In the genomic region with DNA sequence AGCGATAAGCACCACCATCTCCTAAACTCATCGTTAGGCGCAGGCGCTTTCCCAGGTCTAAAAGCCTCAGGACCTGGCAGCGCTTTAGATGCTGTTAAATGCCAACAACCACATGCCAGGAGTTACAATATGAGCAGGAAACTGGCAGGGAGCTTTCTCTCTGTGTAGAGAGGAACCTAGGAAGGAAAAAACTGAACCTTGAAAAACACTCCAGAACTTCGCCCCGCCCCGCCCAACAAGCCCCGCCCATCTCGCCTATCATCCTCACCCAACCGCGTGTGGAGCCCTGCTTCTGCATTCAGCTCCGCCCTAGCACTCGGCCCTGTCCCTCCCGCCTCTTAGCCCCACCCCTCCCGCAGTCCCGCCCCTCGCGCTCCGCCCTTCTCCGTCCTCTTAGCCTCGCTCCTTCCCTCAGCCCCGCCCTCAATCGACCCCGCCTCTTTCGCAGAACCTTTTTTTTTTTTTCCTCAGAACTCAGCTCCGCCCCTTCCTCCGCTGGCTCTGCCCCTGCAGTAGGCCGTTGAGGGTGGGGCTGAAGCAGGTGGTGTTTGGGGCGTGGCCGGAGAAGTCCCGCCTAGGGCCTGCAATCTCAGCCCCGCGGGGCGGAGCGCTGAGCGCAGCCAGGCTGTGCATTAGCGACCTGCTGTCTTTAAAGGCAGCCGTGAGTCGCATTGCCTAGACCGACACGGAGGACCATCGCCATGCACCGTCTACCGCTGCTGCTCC, we compare ENCODE assay signal across 8 mouse cellular contexts. TPM values are rescaled to one million over a fixed set of nuclear protein-coding genes. Genes with fewer than 3 reads are reported as not detected.
DNase-seq lines count a peak whose midpoint lies in the region; ATAC-seq lines count a peak whose summit lies in the region.

Gene Gm2a, plus strand, starts transcription at position 653 of the 726 bp plus-strand sequence.

- 2% methylated on average over 44 of the region's 45 CpGs for WGBS in heart, embryonic 13.5 days
- 1% methylated on average over 45 of the region's 45 CpGs for WGBS in liver, embryonic 12.5 days (ENCODE audit: insufficient replicate concordance)
- WGBS in stomach, embryonic 15.5 days, result 2% methylated on average over 45 of the region's 45 CpGs

- H3K4me2 ChIP-seq in heart, embryonic 13.5 days, result peak within 1 kb of the TSS; percentile 80
- peak within 1 kb of the TSS; percentile 81 for H3K4me2 ChIP-seq in liver, embryonic 12.5 days
- H3K4me2 ChIP-seq in stomach, embryonic 15.5 days, result peak within 1 kb of the TSS; percentile 88

- no peaks in the 10 kb centered on the region for H3K27me3 ChIP-seq in heart, embryonic 13.5 days (replicated peaks)
- peaks cover 7% of the 10 kb centered on the region; the same call in 1 of the 2 replicates for H3K27me3 ChIP-seq in liver, embryonic 12.5 days (replicated peaks)
- no peaks in the 10 kb centered on the region for H3K27me3 ChIP-seq in stomach, embryonic 15.5 days (replicated peaks)

- ATAC-seq in heart, embryonic 13.5 days (ENCODE audit: extremely low read depth, insufficient number of reproducible peaks, low FRiP score, low TSS enrichment), result peak; percentile 90
- ATAC-seq in liver, embryonic 12.5 days, result peak; percentile 93
- ATAC-seq in stomach, embryonic 15.5 days (ENCODE audit: insufficient read depth, low FRiP score, low read depth), result peak; percentile 95

- H3K9me3 ChIP-seq in heart, embryonic 13.5 days, result no peaks in the 10 kb centered on the region
- H3K9me3 ChIP-seq in liver, embryonic 12.5 days (replicated peaks), result no peaks in the 10 kb centered on the region
- H3K9me3 ChIP-seq in stomach, embryonic 15.5 days, result no peaks in the 10 kb centered on the region

- peak; percentile 99 for DNase-seq in CD4-positive helper T cell, adult 2 months (ENCODE audit: low read depth, low spot score)
- peak; percentile 82 for DNase-seq in fat pad, adult 2 months (ENCODE audit: extremely low read depth, low read depth, low spot score)
- peak; percentile 97 for DNase-seq in kidney, postnatal 10 days
- DNase-seq in natural killer cell, adult 2 months (ENCODE audit: low spot score in 2 of 2), result peak; percentile 93 to 97

- H3K36me3 ChIP-seq in heart, embryonic 13.5 days, result 0 out of 2 replicates have a peak, but pooled peaks cover 4% of the 10 kb centered on the region
- no peaks in the 10 kb centered on the region for H3K36me3 ChIP-seq in liver, embryonic 12.5 days
- H3K36me3 ChIP-seq in stomach, embryonic 15.5 days, result no peaks in the 10 kb centered on the region

- H3K4me1 ChIP-seq in brown adipose tissue, adult 24 weeks (ENCODE audit: control insufficient read depth, insufficient read depth, insufficient read length, low read length), result peaks cover 3% of the 10 kb centered on the region; the same call in 1 of the 2 replicates
- peaks cover 21% of the 10 kb centered on the region for H3K4me1 ChIP-seq in heart, embryonic 13.5 days
- H3K4me1 ChIP-seq in liver, embryonic 12.5 days, result peaks cover 23% of the 10 kb centered on the region
- H3K4me1 ChIP-seq in stomach, embryonic 15.5 days, result peaks cover 5% of the 10 kb centered on the region

- H3K4me3 ChIP-seq in brown adipose tissue, adult 24 weeks (ENCODE audit: insufficient read depth, low read depth, low read length), result peak within 1 kb of the TSS; percentile 72
- peak within 1 kb of the TSS; percentile 66 for H3K4me3 ChIP-seq in heart, embryonic 13.5 days
- H3K4me3 ChIP-seq in liver, embryonic 12.5 days, result peak within 1 kb of the TSS; percentile 55
- peak within 1 kb of the TSS; percentile 60 for H3K4me3 ChIP-seq in stomach, embryonic 15.5 days (replicated peaks)

- peak within 1 kb of the TSS; percentile 85 for H3K9ac ChIP-seq in heart, embryonic 13.5 days
- H3K9ac ChIP-seq in liver, embryonic 12.5 days, result peak within 1 kb of the TSS; percentile 42
- H3K9ac ChIP-seq in stomach, embryonic 15.5 days, result peak within 1 kb of the TSS; percentile 23; the same call in 1 of the 2 replicates

- peak within 1 kb of the TSS; percentile 80 for H3K27ac ChIP-seq in brown adipose tissue, adult 24 weeks (replicated peaks; ENCODE audit: low read depth, low read length)
- peak within 1 kb of the TSS; percentile 89 for H3K27ac ChIP-seq in heart, embryonic 13.5 days (replicated peaks)
- H3K27ac ChIP-seq in liver, embryonic 12.5 days, result peak within 1 kb of the TSS; percentile 62
- peak within 1 kb of the TSS; percentile 76 for H3K27ac ChIP-seq in stomach, embryonic 15.5 days

RNA-seq across cellular contexts. Expression of gene Gm2a, which starts in this region (rescaled TPM):
- 57.5 and 65.4 TPM in 2 replicates for polyA plus RNA-seq in brown adipose tissue, adult 24 weeks (2012; ENCODE audit: insufficient read depth, insufficient read length, missing spikeins)
- polyA plus RNA-seq in heart, embryonic 13.5 days (2015; fragmentation: Nextera tagmentation; extraction: Ambion mirVana), result 42.2 and 45.3 TPM in 2 replicates
- 10.7 and 11.4 TPM in 2 replicates for polyA plus RNA-seq in liver, embryonic 12.5 days (2016; fragmentation: Nextera tagmentation; extraction: Ambion mirVana)
- 21.7 and 22.2 TPM in 2 replicates for polyA plus RNA-seq in stomach, embryonic 15.5 days (2015; fragmentation: Nextera tagmentation; extraction: Ambion mirVana)

Comparison
In these comparisons a context has a peak if more than half of its experiments do, and no peak if none do; other contexts are left out.
1. Peak in every context shown above with its lines: DNase-seq, ATAC-seq, H3K4me3 ChIP-seq and H3K27ac ChIP-seq.
2. H3K9ac ChIP-seq: peak in every context shown above with its lines; median percentile 85 in heart, embryonic 13.5 days; 42 in liver, embryonic 12.5 days; 23 in stomach, embryonic 15.5 days.